17 mouse cellular contexts compared by ENCODE assay signal in genomic region chr15:93539415-93539814, GRCm38 (mm10). TPM values are rescaled to one million over a fixed set of nuclear protein-coding genes. Genes with fewer than 3 reads are reported as not detected.
A peak's percentile ranks its signal among the peaks of the same experiment; 100 is the strongest.
DNase-seq lines count a peak whose midpoint lies in the region; ATAC-seq and TF ChIP-seq lines count a peak whose summit lies in the region.
"Had no signal": no experiment of that assay in that cellular context is flagged by ENCODE, and none has a peak within 500 bp of the region (broad histone marks: within the 10 kb centered on the region; RNA-seq: fewer than 3 reads in every experiment).

No protein-coding gene starts in this region.

- H3K9ac ChIP-seq in heart, embryonic 13.5 days = no peak overlapping the region
- H3K9ac ChIP-seq in lung, embryonic 14.5 days = no peak overlapping the region
- H3K9ac ChIP-seq in liver, embryonic 13.5 days = no peak overlapping the region
- no peak overlapping the region for H3K9ac ChIP-seq in hindbrain, embryonic 12.5 days
- H3K9ac ChIP-seq: forebrain, embryonic 12.5 days; stomach, embryonic 15.5 days had no signal

- WGBS in heart, embryonic 13.5 days = 22% methylated on average over 3 of the region's 3 CpGs
- 57% methylated on average over 3 of the region's 3 CpGs for WGBS in lung, embryonic 14.5 days
- WGBS in liver, embryonic 13.5 days (ENCODE audit: insufficient replicate concordance) = 45% methylated on average over 3 of the region's 3 CpGs
- 67% methylated on average over 3 of the region's 3 CpGs for WGBS in hindbrain, embryonic 12.5 days

- no peaks in the 10 kb centered on the region for H3K36me3 ChIP-seq in heart, embryonic 13.5 days
- no peaks in the 10 kb centered on the region for H3K36me3 ChIP-seq in lung, embryonic 14.5 days (ENCODE audit: insufficient read depth)
- H3K36me3 ChIP-seq in liver, embryonic 13.5 days = no peaks in the 10 kb centered on the region
- H3K36me3 ChIP-seq in hindbrain, embryonic 12.5 days = no peaks in the 10 kb centered on the region
- H3K36me3 ChIP-seq: forebrain, embryonic 12.5 days; stomach, embryonic 15.5 days had no signal

- no peak for TF ChIP-seq CTCF in lung, embryonic 14.5 days (IDR thresholded peaks at IDR 0.05; ENCODE audit: low read depth)

- H3K4me1 ChIP-seq in heart, embryonic 13.5 days = peaks cover 72% of the 10 kb centered on the region
- H3K4me1 ChIP-seq in lung, embryonic 14.5 days (ENCODE audit: insufficient read depth) = no peaks in the 10 kb centered on the region
- H3K4me1 ChIP-seq in liver, embryonic 13.5 days (replicated peaks) = peaks cover 17% of the 10 kb centered on the region
- 0 out of 2 replicates have a peak, but pooled peaks cover 5% of the 10 kb centered on the region for H3K4me1 ChIP-seq in hindbrain, embryonic 12.5 days
- H3K4me1 ChIP-seq: forebrain, embryonic 12.5 days; stomach, embryonic 15.5 days had no signal

- H3K27me3 ChIP-seq in heart, embryonic 13.5 days (replicated peaks) = no peaks in the 10 kb centered on the region
- no peaks in the 10 kb centered on the region for H3K27me3 ChIP-seq in lung, embryonic 14.5 days (ENCODE audit: insufficient read depth, low read length)
- no peaks in the 10 kb centered on the region for H3K27me3 ChIP-seq in liver, embryonic 13.5 days
- no peaks in the 10 kb centered on the region for H3K27me3 ChIP-seq in hindbrain, embryonic 12.5 days
- H3K27me3 ChIP-seq: forebrain, embryonic 12.5 days; stomach, embryonic 15.5 days had no signal

- no peak for DNase-seq in heart, postnatal 4 days
- no peak for DNase-seq in lung, embryonic 14.5 days
- no peak for DNase-seq in lung, postnatal 4 days
- peak; percentile 16 for DNase-seq in liver, embryonic 13.5 days
- no peak for DNase-seq in cerebellum, postnatal 25 days
- DNase-seq: B cell, adult 2 months; cerebellum, adult 2 months; kidney, adult 8-10 months; kidney, postnatal 14 days; lung, postnatal 10 days; thymus, adult 18-20 months had no signal

- peak; percentile 29; the same call in 1 of the 2 replicates for ATAC-seq in heart, embryonic 13.5 days (ENCODE audit: extremely low read depth, insufficient number of reproducible peaks, low FRiP score, low TSS enrichment)
- ATAC-seq in lung, embryonic 14.5 days (ENCODE audit: insufficient read depth) = 0 out of 2 replicates have a peak, but pooled peaks have one; percentile 20
- peak; percentile 77 for ATAC-seq in liver, embryonic 13.5 days (ENCODE audit: low read depth)
- ATAC-seq in hindbrain, embryonic 12.5 days (ENCODE audit: low FRiP score) = no peak
- ATAC-seq: hindbrain, postnatal 0 days had no signal

- H3K4me2 ChIP-seq in heart, embryonic 13.5 days = peak overlapping the region; percentile 58
- no peak overlapping the region for H3K4me2 ChIP-seq in lung, embryonic 14.5 days
- no peak overlapping the region for H3K4me2 ChIP-seq in liver, embryonic 13.5 days
- no peak overlapping the region for H3K4me2 ChIP-seq in hindbrain, embryonic 12.5 days (replicated peaks)
- H3K4me2 ChIP-seq: forebrain, embryonic 12.5 days; stomach, embryonic 15.5 days had no signal

- peak overlapping the region; percentile 82 for H3K27ac ChIP-seq in heart, embryonic 13.5 days (replicated peaks)
- no peak overlapping the region for H3K27ac ChIP-seq in lung, embryonic 14.5 days (ENCODE audit: low read depth)
- H3K27ac ChIP-seq in liver, embryonic 13.5 days = no peak overlapping the region
- no peak overlapping the region for H3K27ac ChIP-seq in hindbrain, embryonic 12.5 days
- H3K27ac ChIP-seq: forebrain, embryonic 12.5 days; hindbrain, postnatal 0 days; stomach, embryonic 15.5 days had no signal

- H3K9me3 ChIP-seq in heart, embryonic 13.5 days = no peaks in the 10 kb centered on the region
- H3K9me3 ChIP-seq in lung, embryonic 14.5 days (ENCODE audit: low read depth, low read length) = no peaks in the 10 kb centered on the region
- no peaks in the 10 kb centered on the region for H3K9me3 ChIP-seq in liver, embryonic 13.5 days (replicated peaks)
- H3K9me3 ChIP-seq in hindbrain, embryonic 12.5 days (replicated peaks) = no peaks in the 10 kb centered on the region
- H3K9me3 ChIP-seq: forebrain, embryonic 12.5 days; stomach, embryonic 15.5 days had no signal

- H3K4me3 ChIP-seq in heart, embryonic 13.5 days = 0 out of 2 replicates have a peak overlapping the region, but pooled peaks have one; percentile 5
- H3K4me3 ChIP-seq in lung, embryonic 14.5 days (ENCODE audit: low read depth, low read length) = no peak overlapping the region
- H3K4me3 ChIP-seq in liver, embryonic 13.5 days (replicated peaks) = no peak overlapping the region
- no peak overlapping the region for H3K4me3 ChIP-seq in hindbrain, embryonic 12.5 days
- H3K4me3 ChIP-seq: forebrain, embryonic 12.5 days; layer of hippocampus, adult 2 months; stomach, embryonic 15.5 days had no signal

RNA-seq across cellular contexts. Expression of gene Prickle1, which starts 56.3 kb away (rescaled TPM):
- polyA plus RNA-seq in heart, embryonic 13.5 days (2015; fragmentation: Nextera tagmentation; extraction: Ambion mirVana) = 30.3 and 30.5 TPM in 2 replicates
- total RNA-seq in heart, postnatal 4 days (2021) = 10 to 100 TPM; 31.0 to 36.4 TPM
- polyA plus RNA-seq in lung, embryonic 14.5 days (2014; fragmentation: Nextera tagmentation; extraction: Ambion mirVana) = 22.7 and 26.9 TPM in 2 replicates
- 4.2 and 5.6 TPM in 2 replicates for polyA plus RNA-seq in liver, embryonic 13.5 days (2015; fragmentation: Nextera tagmentation; extraction: Ambion mirVana)
- 24.6 and 27.9 TPM in 2 replicates for polyA plus RNA-seq in hindbrain, embryonic 12.5 days (2016; fragmentation: Nextera tagmentation; extraction: Ambion mirVana)
